Mouse (Mus musculus) regulatory T cell (primary cell): ENCODE data around the gene Lrrtm4.

ENCODE experiments used
- in situ Hi-C: fragments of 300-600 bp; cut with MboI, MseI; formaldehyde crosslinking; loops from one replicate; pipeline ENCODE4 v1.15.1; 2025; ENCODE audit warnings: high pct_unique_total_duplicates

Lrrtm4 gene

GRCm38 (mm10) chr6:80303568-80303967, 284.9 kb downstream of the Lrrtm4 start:
- in situ Hi-C loops = no loop called here

GRCm38 (mm10) chr6:80328391-80328790, 309.7 kb downstream of the Lrrtm4 start:
- in situ Hi-C loops = no loop called here

- in situ Hi-C loops = no loop called here
These were observed 313.1 kb downstream of the Lrrtm4 start for GRCm38 (mm10) chr6:80331751-80332150.

- in situ Hi-C loops = no loop called here
These were observed 333.6 kb downstream of the Lrrtm4 start for GRCm38 (mm10) chr6:80352307-80352706.

DNA sequence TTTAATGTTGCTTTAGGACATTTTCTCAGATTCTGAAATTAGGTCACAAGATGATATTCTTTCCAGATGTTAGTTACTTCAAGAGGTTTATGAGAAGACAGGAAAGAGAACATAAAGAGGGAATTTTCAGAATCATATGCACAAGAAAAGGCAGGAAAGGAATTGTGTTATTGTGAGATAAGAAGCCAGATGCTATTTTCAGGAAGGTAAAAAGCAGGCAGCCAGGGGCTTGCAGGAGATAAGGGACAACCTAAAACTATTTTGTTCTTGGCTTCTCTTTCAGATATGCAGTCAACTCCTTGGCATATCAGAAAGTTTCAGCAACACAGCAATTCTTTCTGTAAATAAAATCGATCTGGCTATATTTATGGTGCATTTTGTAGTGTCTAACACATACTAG, 338.4 kb downstream of the Lrrtm4 start:
- in situ Hi-C loops = no loop called here

DNA sequence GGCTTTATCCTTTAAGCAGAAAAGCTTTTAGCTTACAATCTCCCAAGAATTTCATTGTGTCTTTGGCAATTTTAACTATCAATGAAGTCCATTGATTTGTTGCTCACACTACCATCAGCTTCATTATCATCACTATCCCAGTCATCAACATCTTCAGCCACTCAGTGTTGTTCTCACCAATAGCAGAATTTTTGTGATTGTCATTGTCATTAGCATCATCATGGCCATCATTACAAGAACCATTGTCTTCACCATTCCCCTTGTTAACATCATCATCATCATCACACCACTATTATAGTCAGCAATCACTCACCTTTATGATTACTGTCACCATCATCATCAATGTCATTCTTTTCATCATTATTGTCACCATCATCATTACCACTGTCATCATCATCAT, 344.9 kb downstream of the Lrrtm4 start:
- in situ Hi-C loops = no loop called here

- in situ Hi-C loops = no loop called here
These were observed 347.9 kb downstream of the Lrrtm4 start for GRCm38 (mm10) chr6:80366532-80366931.

GRCm38 (mm10) chr6:80389571-80389970, 370.9 kb downstream of the Lrrtm4 start:
- in situ Hi-C loops = loop anchor here (10.0 kb wide), 1 partner anchor 855 kb away; no protein-coding TSS in a partner anchor

DNA sequence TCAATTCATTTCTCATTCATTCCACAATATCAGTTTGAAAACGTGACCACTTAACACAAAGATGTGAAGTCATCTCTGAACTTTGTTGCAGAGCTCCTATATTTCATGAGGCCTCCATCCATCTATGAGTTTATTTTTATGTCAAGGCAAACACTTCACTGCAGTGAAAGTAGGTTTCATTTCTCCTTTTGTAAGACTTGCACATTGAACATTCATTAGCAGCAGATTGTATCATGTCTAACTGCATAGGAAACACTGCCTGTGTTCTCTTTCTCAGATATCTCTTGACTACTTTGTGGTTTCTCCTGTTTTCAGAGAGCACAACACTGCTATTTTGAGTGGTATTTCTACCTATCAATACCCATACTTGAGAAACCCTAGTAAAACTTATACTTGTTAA, 388.1 kb downstream of the Lrrtm4 start:
- in situ Hi-C loops = no loop called here

- in situ Hi-C loops = loop anchor here (10.0 kb wide), 1 partner anchor 1145 kb away; no protein-coding TSS in a partner anchor
These were observed 421.5 kb downstream of the Lrrtm4 start for GRCm38 (mm10) chr6:80440135-80440534.

DNA sequence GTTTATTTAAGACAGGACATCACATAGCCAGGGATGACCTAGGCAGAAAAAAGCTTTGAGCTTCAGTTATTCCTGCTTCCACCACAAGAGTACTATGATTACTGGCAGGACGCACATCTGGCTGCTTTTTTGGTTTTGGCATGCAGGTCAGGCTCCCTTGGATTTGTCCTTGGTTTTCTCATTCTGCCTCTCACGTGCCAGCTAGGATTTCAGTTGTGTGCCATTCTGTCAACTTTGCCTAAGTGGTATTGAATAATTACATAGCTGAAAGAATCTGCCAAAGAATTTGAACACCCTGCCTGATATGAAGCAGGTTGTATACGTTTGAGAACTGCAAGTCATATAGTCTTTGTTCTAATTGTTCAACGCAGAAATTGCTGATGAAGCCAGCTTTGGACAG, 451.9 kb downstream of the Lrrtm4 start:
- in situ Hi-C loops = no loop called here

DNA sequence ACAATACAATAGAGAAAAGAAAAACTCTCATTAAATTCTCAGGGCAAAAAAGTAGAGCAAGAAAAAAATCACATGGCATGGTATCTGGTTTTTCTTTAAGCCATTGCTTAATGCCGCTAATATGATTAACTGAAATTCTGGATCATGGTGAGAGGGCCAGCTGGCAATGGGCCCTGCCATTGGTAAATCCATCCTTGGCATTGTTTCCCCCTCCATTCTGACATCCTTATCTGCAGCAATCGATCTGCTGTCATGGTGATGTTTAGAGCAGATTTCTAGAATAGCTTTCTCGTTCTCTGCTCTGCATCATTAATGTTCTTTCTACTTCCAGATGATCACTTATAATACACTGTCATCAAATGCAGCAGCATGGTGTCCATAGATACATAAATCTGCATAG, 457.5 kb downstream of the Lrrtm4 start:
- in situ Hi-C loops = no loop called here

DNA sequence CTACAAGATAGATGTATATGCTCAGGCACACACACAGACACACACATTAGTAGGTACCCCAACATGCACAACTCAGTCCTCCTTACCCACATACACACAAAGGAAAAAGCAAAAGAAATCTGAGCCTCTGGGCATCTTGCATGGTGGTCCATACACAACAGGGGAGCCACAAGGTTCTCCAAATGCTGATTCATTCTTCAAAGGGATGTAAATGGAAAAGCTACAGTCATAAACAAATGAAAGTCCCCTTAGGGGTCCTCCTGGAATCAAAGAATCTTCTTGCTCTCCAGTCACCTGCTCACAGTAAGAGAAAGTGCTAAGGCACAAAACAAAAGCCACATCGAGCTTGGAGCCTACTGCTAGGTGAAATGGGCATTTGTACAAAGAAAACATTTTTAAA, 526.3 kb downstream of the Lrrtm4 start:
- in situ Hi-C loops = no loop called here

DNA sequence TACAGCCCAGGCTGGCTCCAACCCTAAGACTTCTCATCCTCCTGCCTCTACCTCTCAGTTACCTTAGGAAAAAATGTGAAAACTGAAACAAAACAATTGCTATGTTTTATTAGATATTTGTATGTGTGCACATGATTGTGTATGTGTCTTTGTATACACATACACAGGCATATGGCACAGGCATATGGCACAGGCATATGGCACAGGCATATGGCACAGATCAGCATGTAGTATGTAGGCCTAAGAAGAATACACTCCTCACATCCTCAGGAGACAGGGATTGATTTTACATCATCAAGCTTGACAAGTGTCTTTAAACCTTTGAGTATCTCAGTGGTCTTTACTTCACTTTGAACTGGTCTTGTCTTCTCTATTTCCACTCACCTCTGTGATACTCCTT, 531.2 kb downstream of the Lrrtm4 start:
- in situ Hi-C loops = no loop called here

GRCm38 (mm10) chr6:80553398-80553797, 534.7 kb downstream of the Lrrtm4 start:
- in situ Hi-C loops = no loop called here

DNA sequence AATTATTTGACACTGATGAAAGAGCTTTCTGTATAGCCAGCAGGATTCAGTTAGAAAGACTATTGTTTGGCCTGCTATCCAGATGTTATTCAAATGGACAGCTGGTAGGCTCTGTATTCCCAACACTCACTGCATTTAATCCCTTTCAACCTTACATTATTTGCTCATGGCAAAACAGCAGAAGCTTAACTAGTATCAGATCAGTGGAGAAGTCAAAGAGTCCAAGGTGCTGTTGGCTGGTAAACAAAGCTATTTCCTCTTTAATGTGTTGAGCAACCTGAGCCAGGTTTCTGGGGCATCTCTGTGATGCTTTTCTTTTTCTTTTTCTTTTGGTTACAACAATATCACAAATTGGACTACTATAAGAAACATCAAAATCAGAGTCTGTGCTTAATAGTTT, 536.3 kb downstream of the Lrrtm4 start:
- in situ Hi-C loops = no loop called here

- in situ Hi-C loops = no loop called here
These were observed 558.5 kb downstream of the Lrrtm4 start for GRCm38 (mm10) chr6:80577227-80577626.

- in situ Hi-C loops = no loop called here
These were observed 563.5 kb downstream of the Lrrtm4 start for GRCm38 (mm10) chr6:80582225-80582624.

GRCm38 (mm10) chr6:80589776-80590175, 571.1 kb downstream of the Lrrtm4 start:
- in situ Hi-C loops = loop anchor here (10.0 kb wide), 1 partner anchor 1765 kb away; no protein-coding TSS in a partner anchor

DNA sequence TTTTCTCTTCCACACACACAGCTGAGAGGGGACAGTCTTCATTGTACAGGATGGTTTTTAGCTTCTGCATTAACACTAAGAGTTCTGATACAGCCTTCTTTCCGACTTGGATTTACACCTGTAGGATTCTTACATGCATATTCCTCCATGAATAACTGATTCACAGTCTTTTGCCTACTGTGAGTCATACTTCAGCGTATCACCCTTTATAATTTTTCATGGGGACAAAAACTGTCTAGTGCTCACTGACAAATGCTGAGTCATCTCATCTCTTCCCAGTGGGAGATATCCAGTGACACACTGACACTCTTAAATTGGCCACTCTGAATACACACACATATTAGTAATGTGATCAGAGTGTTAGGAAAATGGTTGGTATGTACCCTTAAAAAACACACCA, 600.8 kb downstream of the Lrrtm4 start:
- in situ Hi-C loops = no loop called here

GRCm38 (mm10) chr6:80622676-80623334, 604.1 kb downstream of the Lrrtm4 start:
- in situ Hi-C loops = no loop called here

- in situ Hi-C loops = no loop called here
These were observed 606.8 kb downstream of the Lrrtm4 start for GRCm38 (mm10) chr6:80625509-80625908.

- in situ Hi-C loops = no loop called here
These were observed 644.1 kb downstream of the Lrrtm4 start for GRCm38 (mm10) chr6:80662729-80663128.

GRCm38 (mm10) chr6:80664039-80664438, 645.4 kb downstream of the Lrrtm4 start:
- in situ Hi-C loops = no loop called here
